Mouse (Mus musculus): Measurements from ENCODE around the gene Grpel1. TPM values are rescaled to one million over a fixed set of nuclear protein-coding genes. Genes with fewer than 3 reads are reported as not detected.

Gene Grpel1
- 45.9 and 53.2 TPM in 2 replicates for polyA plus RNA-seq (2021; fragmentation: Nextera tagmentation)
- long read RNA-seq, experiment 1, transcript Grpel1-201 (4 exons, 3,528 nt): major isoform, 179 of 187 reads
- long read RNA-seq, experiment 1, partial matches to known transcripts: 5 of 187 reads
- long read RNA-seq, experiment 1, other reads (novel, unspliced or antisense): 3 of 187 reads
- long read RNA-seq, experiment 2, transcript Grpel1-201 (4 exons, 3,528 nt): major isoform, 178 of 184 reads
- long read RNA-seq, experiment 2, partial matches to known transcripts: 2 of 184 reads
- long read RNA-seq, experiment 2, other reads (novel, unspliced or antisense): 4 of 184 reads

DNA sequence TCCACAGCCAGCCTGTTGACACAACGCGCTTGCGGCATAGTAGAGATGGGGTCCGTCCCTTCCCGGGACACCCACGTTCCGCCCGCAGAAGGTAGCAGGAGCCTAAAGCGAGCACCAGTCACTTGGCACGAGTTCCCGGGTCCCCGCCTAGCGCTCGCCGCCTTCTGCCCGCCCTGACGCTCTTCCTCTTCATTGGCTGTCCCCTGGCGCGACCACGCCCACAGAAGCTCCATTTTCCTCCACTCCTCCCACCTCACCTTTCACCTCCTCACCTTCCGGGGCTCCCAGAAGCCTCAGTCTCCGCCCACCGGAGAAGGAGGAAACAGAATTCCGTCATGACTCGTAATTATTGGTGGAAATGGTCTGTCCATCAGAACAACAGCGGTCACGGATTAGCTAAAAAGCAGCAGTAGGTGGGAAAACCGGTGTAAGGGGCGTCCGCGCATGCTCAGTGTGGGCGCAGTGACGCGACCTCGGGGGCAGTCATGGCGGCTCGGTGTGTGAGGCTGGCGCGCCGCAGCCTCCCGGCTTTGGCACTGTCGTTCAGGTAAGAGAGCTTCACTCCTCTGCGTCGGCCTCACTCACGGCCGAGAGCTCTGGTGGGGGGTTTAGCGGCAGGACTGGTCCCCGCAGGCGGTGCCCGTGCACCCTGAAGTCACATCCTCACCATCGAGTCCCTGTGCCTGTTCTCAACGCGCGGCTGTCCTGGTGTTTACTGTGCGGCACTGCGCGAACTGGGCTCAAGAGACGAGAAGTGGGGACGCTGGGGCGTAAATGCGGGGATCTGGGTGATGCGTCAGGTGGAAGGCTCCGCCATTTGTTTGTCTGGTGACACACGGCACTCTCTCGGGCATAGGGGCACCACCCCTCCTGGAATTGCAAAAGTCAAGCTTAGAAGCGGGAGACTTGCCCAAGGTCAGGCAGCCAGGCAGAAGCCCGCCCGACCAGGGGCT lies at the start of gene Grpel1:
Gene Grpel1 (plus strand): TSS at position 290 of the 953 bp plus-strand sequence.

DNA sequence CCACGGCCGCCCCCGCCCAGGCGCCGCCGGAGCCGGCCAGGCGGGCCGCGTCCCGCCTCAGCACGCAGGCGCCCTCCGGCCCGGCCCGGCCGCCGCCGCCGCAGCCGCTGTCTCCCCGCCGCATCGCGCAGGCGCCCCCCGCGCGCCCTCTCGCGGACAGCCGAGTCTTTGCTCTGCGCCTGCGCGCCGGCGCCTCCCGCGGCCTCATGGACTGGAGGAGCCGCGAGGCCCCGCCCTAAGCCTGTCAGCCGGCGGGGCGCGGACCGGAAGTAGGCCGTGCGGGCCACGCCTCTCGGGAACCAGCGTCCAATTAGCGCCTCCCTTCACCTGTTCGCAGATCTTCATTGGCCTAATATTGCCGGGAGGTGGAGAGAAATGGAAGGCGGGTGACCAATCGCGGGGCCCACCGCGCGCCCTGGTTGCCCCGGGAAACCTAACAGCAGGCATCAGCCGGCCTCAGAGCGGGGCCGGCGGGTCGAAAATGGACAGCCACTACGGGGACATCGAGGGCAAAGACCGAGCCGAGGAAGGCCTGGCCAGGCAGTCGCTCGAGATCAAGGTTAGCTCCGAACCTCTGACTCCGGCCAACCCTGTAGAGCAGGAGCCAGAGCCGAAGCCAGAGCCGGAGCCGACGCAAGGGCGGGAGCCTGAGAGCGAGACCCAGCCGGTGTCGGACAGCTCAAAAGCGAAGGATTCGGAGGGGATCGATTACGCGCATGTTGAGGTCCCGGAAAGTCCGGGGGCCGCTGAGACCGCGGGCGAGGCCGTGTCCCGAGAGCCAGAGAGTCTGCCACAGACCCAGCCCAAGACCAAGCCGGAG lies 19.6 kb downstream of the Grpel1 start, which contains the start of the genes Tada2b and Ccdc96:
Gene Tada2b (minus strand): TSS at position 115 of the 820 bp plus-strand sequence.
Gene Ccdc96 (plus strand): TSS at position 418 of the 820 bp plus-strand sequence.

Other genes starting within 250 kb of the Grpel1 start
- gene Sorcs2, start 66.9 kb upstream of the Grpel1 start, polyA plus RNA-seq (2021; fragmentation: Nextera tagmentation): 8.5 and 8.6 TPM in 2 replicates
- 1.9 and 2.9 TPM in 2 replicates for gene Tada2b, start 19.3 kb downstream of the Grpel1 start, polyA plus RNA-seq (2021; fragmentation: Nextera tagmentation)
- 0.41 and 0.51 TPM in 2 replicates for gene Ccdc96, start 19.6 kb downstream of the Grpel1 start, polyA plus RNA-seq (2021; fragmentation: Nextera tagmentation)
- 17.6 and 19.9 TPM in 2 replicates for gene Tbc1d14, start 128.3 kb downstream of the Grpel1 start, polyA plus RNA-seq (2021; fragmentation: Nextera tagmentation)
- gene D5Ertd579e, start 231.0 kb downstream of the Grpel1 start, polyA plus RNA-seq (2021; fragmentation: Nextera tagmentation): 11.3 and 12.6 TPM in 2 replicates

Data from left cerebral cortex, adult 6 months (tissue).